Mouse (Mus musculus): ENCODE measurements around the gene Aida.
A peak's percentile ranks its signal among the peaks of the same experiment; 100 is the strongest.
"Not testable (repeated sequence)": the region's sequence is repeated elsewhere in the genome, so short reads cannot be mapped to it uniquely, and the experiment has no call there.

The Aida gene

GRCm38 (mm10) chr1:183296465-183296864, at the start of gene Aida:
TSS of gene Aida (plus strand) at chr1:183296590.
- peak; percentile 6 for DNase-seq (ENCODE audit: low spot score)

GRCm38 (mm10) chr1:183248144-183248543, 48.2 kb upstream of the Aida start:
- DNase-seq (ENCODE audit: low spot score), result no peak

GRCm38 (mm10) chr1:183250612-183251011, 45.8 kb upstream of the Aida start:
- DNase-seq (ENCODE audit: low spot score), result no peak

GRCm38 (mm10) chr1:183251818-183252217, 44.6 kb upstream of the Aida start:
- no peak for DNase-seq (ENCODE audit: low spot score)

GRCm38 (mm10) chr1:183252574-183252973, 43.8 kb upstream of the Aida start:
- no peak for DNase-seq (ENCODE audit: low spot score)

- no peak for DNase-seq (ENCODE audit: low spot score)
These were observed 32.0 kb upstream of the Aida start for GRCm38 (mm10) chr1:183264145-183265008.

GRCm38 (mm10) chr1:183265921-183266467, 30.4 kb upstream of the Aida start:
- no peak for DNase-seq (ENCODE audit: low spot score)

GRCm38 (mm10) chr1:183267666-183268065, 28.7 kb upstream of the Aida start:
- DNase-seq (ENCODE audit: low spot score), result peak; percentile 5

- DNase-seq (ENCODE audit: low spot score), result no peak
These were observed 23.2 kb upstream of the Aida start for GRCm38 (mm10) chr1:183272867-183273818.

- DNase-seq (ENCODE audit: low spot score), result no peak
These were observed 22.0 kb upstream of the Aida start for GRCm38 (mm10) chr1:183274385-183274784.

GRCm38 (mm10) chr1:183275763-183276162, 20.6 kb upstream of the Aida start:
- no peak for DNase-seq (ENCODE audit: low spot score)

- DNase-seq (ENCODE audit: low spot score), result no peak
These were observed 8.0 kb upstream of the Aida start for GRCm38 (mm10) chr1:183288351-183288750.

- no peak for DNase-seq (ENCODE audit: low spot score)
These were observed 6.8 kb upstream of the Aida start for GRCm38 (mm10) chr1:183289576-183289975.

- DNase-seq (ENCODE audit: low spot score), result peak; percentile 85
These were observed 540 bp downstream of the Aida start, which contains the start of gene Brox for GRCm38 (mm10) chr1:183296877-183297383. TSS of gene Brox (minus strand) at chr1:183297269.

- DNase-seq (ENCODE audit: low spot score), result no peak
These were observed 1.1 kb downstream of the Aida start for GRCm38 (mm10) chr1:183297473-183297885.

GRCm38 (mm10) chr1:183297886-183298489, 1.6 kb downstream of the Aida start:
- DNase-seq (ENCODE audit: low spot score), result peak; percentile 4

GRCm38 (mm10) chr1:183299161-183299560, 2.8 kb downstream of the Aida start:
- DNase-seq (ENCODE audit: low spot score), result peak; percentile 94

GRCm38 (mm10) chr1:183307555-183307954, 11.2 kb downstream of the Aida start:
- DNase-seq (ENCODE audit: low spot score), result no peak

- DNase-seq (ENCODE audit: low spot score), result no peak
These were observed 12.1 kb downstream of the Aida start for GRCm38 (mm10) chr1:183308476-183308875.

- DNase-seq (ENCODE audit: low spot score), result not testable (repeated sequence)
These were observed 13.2 kb downstream of the Aida start for GRCm38 (mm10) chr1:183309601-183310000.

- no peak for DNase-seq (ENCODE audit: low spot score)
These were observed 15.7 kb downstream of the Aida start for GRCm38 (mm10) chr1:183312076-183312475.

GRCm38 (mm10) chr1:183315783-183316182, 19.4 kb downstream of the Aida start:
- no peak for DNase-seq (ENCODE audit: low spot score)
